Mouse (Mus musculus): ENCODE measurements around the gene Pou5f2. TPM values are rescaled to one million over a fixed set of nuclear protein-coding genes. Genes with fewer than 3 reads are reported as not detected.

Gene Pou5f2
- 0.08 and 0.12 TPM in 2 replicates for polyA plus RNA-seq (2012; rRNA removed)

GRCm38 (mm10) chr13:78024683-78025294 is at the start of gene Pou5f2:
Gene Pou5f2, plus strand, starts transcription at chr13:78024902.
- no peak for DNase-seq (ENCODE audit: low read depth, low spot score)
- WGBS = 62% methylated on average over 15 of the region's 15 CpGs

- DNase-seq (ENCODE audit: low read depth, low spot score) = no peak
- 34% methylated on average over 3 of the region's 3 CpGs for WGBS
Measured at GRCm38 (mm10) chr13:77976248-77976647, 48.5 kb upstream of the Pou5f2 start.

- DNase-seq (ENCODE audit: low read depth, low spot score) = no peak
- WGBS = 76% methylated on average over 1 of the region's 1 CpGs
Measured at GRCm38 (mm10) chr13:77977121-77977520, 47.6 kb upstream of the Pou5f2 start.

- WGBS = 39% methylated on average over 5 of the region's 5 CpGs
- no peak for DNase-seq (ENCODE audit: low read depth, low spot score)
Measured at GRCm38 (mm10) chr13:77982105-77982851, 42.4 kb upstream of the Pou5f2 start.

GRCm38 (mm10) chr13:77982852-77983202 is 41.9 kb upstream of the Pou5f2 start:
- WGBS = 87% methylated on average over 2 of the region's 2 CpGs
- DNase-seq (ENCODE audit: low read depth, low spot score) = no peak

- DNase-seq (ENCODE audit: low read depth, low spot score) = no peak
- 59% methylated on average over 5 of the region's 5 CpGs for WGBS
Measured at GRCm38 (mm10) chr13:77991189-77991886, 33.4 kb upstream of the Pou5f2 start.

- 81% methylated on average over 4 of the region's 4 CpGs for WGBS
- DNase-seq (ENCODE audit: low read depth, low spot score) = no peak
Measured at GRCm38 (mm10) chr13:78004649-78005048, 20.1 kb upstream of the Pou5f2 start.

GRCm38 (mm10) chr13:78005344-78005743 is 19.4 kb upstream of the Pou5f2 start:
- WGBS = 76% methylated on average over 3 of the region's 3 CpGs
- no peak for DNase-seq (ENCODE audit: low read depth, low spot score)

GRCm38 (mm10) chr13:78010176-78010575 is 14.5 kb upstream of the Pou5f2 start:
- DNase-seq (ENCODE audit: low read depth, low spot score) = no peak

GRCm38 (mm10) chr13:78032821-78033220 is 8.1 kb downstream of the Pou5f2 start:
- 19% methylated on average over 1 of the region's 1 CpGs for WGBS

More at GRCm38 (mm10) chr13:78010176-78010575, 14.5 kb upstream of the Pou5f2 start:
- whole genome bisulfite sequencing = 95% methylated on average over 1 of the region's 1 CpGs

GRCm38 (mm10) chr13:78037203-78037602 is 12.5 kb downstream of the Pou5f2 start:
- 96% methylated on average over 1 of the region's 1 CpGs for WGBS
- no peak for DNase-seq (ENCODE audit: low read depth, low spot score)

More at GRCm38 (mm10) chr13:78032821-78033220, 8.1 kb downstream of the Pou5f2 start:
- DNase-seq (ENCODE audit: low read depth, low spot score) = no peak

GRCm38 (mm10) chr13:78043203-78043602 is 18.5 kb downstream of the Pou5f2 start:
- DNase-seq (ENCODE audit: low read depth, low spot score) = no peak
- 83% methylated on average over 6 of the region's 6 CpGs for WGBS

- DNase-seq (ENCODE audit: low read depth, low spot score) = no peak
- WGBS = 57% methylated on average over 5 of the region's 5 CpGs
Measured at GRCm38 (mm10) chr13:78045116-78045515, 20.4 kb downstream of the Pou5f2 start.

Other genes starting within 250 kb of the Pou5f2 start
- gene Nr2f1, start 174.9 kb downstream of the Pou5f2 start, polyA plus RNA-seq (2012; rRNA removed) = 1.8 and 2.1 TPM in 2 replicates